Mouse (Mus musculus): ENCODE data around the gene Ltb. TPM values are rescaled to one million over a fixed set of nuclear protein-coding genes. Genes with fewer than 3 reads are reported as not detected.

Ltb gene
- polyA plus RNA-seq, 1 experiment from 2014 or later: 1.5 TPM

GRCm38 (mm10) chr17:35239700-35240099, 45.5 kb downstream of the Ltb start:
- no peak overlapping the region for H3K4me2 ChIP-seq (ENCODE audit: low read length)
- H3K4me1 ChIP-seq (replicated peaks; ENCODE audit: control insufficient read depth, insufficient read depth, low read length): peaks cover 31% of the 10 kb centered on the region
- H3K9me3 ChIP-seq (ENCODE audit: control insufficient read depth, low read length): no peaks in the 10 kb centered on the region
- peaks cover 15% of the 10 kb centered on the region for H3K36me3 ChIP-seq (ENCODE audit: control insufficient read depth, insufficient read depth, low read length)
- H3K9ac ChIP-seq (ENCODE audit: low read length): no peak overlapping the region
- DNase-seq (ENCODE audit: low spot score) (no peak), ATAC-seq (replicated peaks; ENCODE audit: low FRiP score, low TSS enrichment, low read depth) (no peak)
- peak overlapping the region; percentile 99; the same call in 1 of the 2 replicates for H3K27ac ChIP-seq (ENCODE audit: low read depth)
- 77% methylated on average over 5 of the region's 5 CpGs for WGBS
- H3K4me3 ChIP-seq (ENCODE audit: low read depth, low read length): no peak overlapping the region
- no peaks in the 10 kb centered on the region for H3K27me3 ChIP-seq (replicated peaks; ENCODE audit: control insufficient read depth, insufficient read depth, low read length)

- peak; percentile 0; the same call in 1 of the 2 replicates for ATAC-seq (replicated peaks; ENCODE audit: low FRiP score, low TSS enrichment, low read depth)
- H3K27ac ChIP-seq (ENCODE audit: low read depth): peak overlapping the region; percentile 99
- peak overlapping the region; percentile 87 for H3K4me2 ChIP-seq (ENCODE audit: low read length)
- no peaks in the 10 kb centered on the region for H3K9me3 ChIP-seq (ENCODE audit: control insufficient read depth, low read length)
- H3K36me3 ChIP-seq (ENCODE audit: control insufficient read depth, insufficient read depth, low read length): peaks cover 25% of the 10 kb centered on the region
- H3K4me1 ChIP-seq (replicated peaks; ENCODE audit: control insufficient read depth, insufficient read depth, low read length): peaks cover 39% of the 10 kb centered on the region
- H3K4me3 ChIP-seq (ENCODE audit: low read depth, low read length): peak overlapping the region; percentile 86
- peak overlapping the region; percentile 99 for H3K9ac ChIP-seq (ENCODE audit: low read length)
- WGBS: 24% methylated on average over 12 of the region's 12 CpGs
- DNase-seq (ENCODE audit: low spot score): no peak
- H3K27me3 ChIP-seq (replicated peaks; ENCODE audit: control insufficient read depth, insufficient read depth, low read length): no peaks in the 10 kb centered on the region
Measured at GRCm38 (mm10) chr17:35240384-35241304, 46.4 kb downstream of the Ltb start.

- Histone ChIP-seq H3K4me2 (ENCODE audit: low read length) (peak within 1 kb of the TSS; percentile 87), H3K27me3 (replicated peaks; ENCODE audit: control insufficient read depth, insufficient read depth, low read length) (no peaks in the 10 kb centered on the region), H3K36me3 (ENCODE audit: control insufficient read depth, insufficient read depth, low read length) (peaks cover 33% of the 10 kb centered on the region), H3K27ac (ENCODE audit: low read depth) (peak within 1 kb of the TSS; percentile 99), H3K9me3 (ENCODE audit: control insufficient read depth, low read length) (no peaks in the 10 kb centered on the region), H3K4me1 (replicated peaks; ENCODE audit: control insufficient read depth, insufficient read depth, low read length) (peaks cover 43% of the 10 kb centered on the region), H3K9ac (ENCODE audit: low read length) (peak within 1 kb of the TSS; percentile 99), H3K4me3 (ENCODE audit: low read depth, low read length) (peak within 1 kb of the TSS; percentile 86)
- DNase-seq (ENCODE audit: low spot score): peak; percentile 99
- under 1% methylated on average over 69 of the region's 69 CpGs for WGBS
- ATAC-seq (replicated peaks; ENCODE audit: low FRiP score, low TSS enrichment, low read depth): peak; percentile 91
Measured at GRCm38 (mm10) chr17:35241305-35242014, 47.2 kb downstream of the Ltb start, which contains the start of gene Ddx39b. Ddx39b (plus strand) TSS chr17:35241746.

- no peaks in the 10 kb centered on the region for H3K9me3 ChIP-seq (ENCODE audit: control insufficient read depth, low read length)
- peak overlapping the region; percentile 87 for H3K4me2 ChIP-seq (ENCODE audit: low read length)
- H3K4me3 ChIP-seq (ENCODE audit: low read depth, low read length): peak overlapping the region; percentile 86
- H3K4me1 ChIP-seq (replicated peaks; ENCODE audit: control insufficient read depth, insufficient read depth, low read length): peaks cover 41% of the 10 kb centered on the region
- H3K27me3 ChIP-seq (replicated peaks; ENCODE audit: control insufficient read depth, insufficient read depth, low read length): no peaks in the 10 kb centered on the region
- ATAC-seq (replicated peaks; ENCODE audit: low FRiP score, low TSS enrichment, low read depth) (peak; percentile 60), DNase-seq (ENCODE audit: low spot score) (peak; percentile 96)
- peak overlapping the region; percentile 99 for H3K9ac ChIP-seq (ENCODE audit: low read length)
- peaks cover 41% of the 10 kb centered on the region for H3K36me3 ChIP-seq (ENCODE audit: control insufficient read depth, insufficient read depth, low read length)
- peak overlapping the region; percentile 99 for H3K27ac ChIP-seq (ENCODE audit: low read depth)
- under 1% methylated on average over 55 of the region's 55 CpGs for WGBS
Measured at GRCm38 (mm10) chr17:35242015-35242941, 48.0 kb downstream of the Ltb start.

GRCm38 (mm10) chr17:35243086-35243485, 48.8 kb downstream of the Ltb start:
- Histone ChIP-seq H3K4me2 (ENCODE audit: low read length) (peak overlapping the region; percentile 87), H3K36me3 (ENCODE audit: control insufficient read depth, insufficient read depth, low read length) (peaks cover 49% of the 10 kb centered on the region), H3K4me1 (replicated peaks; ENCODE audit: control insufficient read depth, insufficient read depth, low read length) (peaks cover 41% of the 10 kb centered on the region), H3K9ac (ENCODE audit: low read length) (peak overlapping the region; percentile 99), H3K27ac (ENCODE audit: low read depth) (peak overlapping the region; percentile 99), H3K27me3 (replicated peaks; ENCODE audit: control insufficient read depth, insufficient read depth, low read length) (no peaks in the 10 kb centered on the region), H3K9me3 (ENCODE audit: control insufficient read depth, low read length) (no peaks in the 10 kb centered on the region), H3K4me3 (ENCODE audit: low read depth, low read length) (peak overlapping the region; percentile 86)
- ATAC-seq (replicated peaks; ENCODE audit: low FRiP score, low TSS enrichment, low read depth) (no peak), DNase-seq (ENCODE audit: low spot score) (peak; percentile 74)
- WGBS: 4% methylated on average over 16 of the region's 16 CpGs

- Histone ChIP-seq H3K27me3 (replicated peaks; ENCODE audit: control insufficient read depth, insufficient read depth, low read length) (no peaks in the 10 kb centered on the region), H3K9ac (ENCODE audit: low read length) (peak overlapping the region; percentile 99; the same call in 1 of the 2 replicates), H3K4me1 (replicated peaks; ENCODE audit: control insufficient read depth, insufficient read depth, low read length) (peaks cover 41% of the 10 kb centered on the region), H3K36me3 (ENCODE audit: control insufficient read depth, insufficient read depth, low read length) (peaks cover 68% of the 10 kb centered on the region), H3K4me2 (ENCODE audit: low read length) (peak overlapping the region; percentile 87), H3K9me3 (ENCODE audit: control insufficient read depth, low read length) (no peaks in the 10 kb centered on the region), H3K27ac (ENCODE audit: low read depth) (no peak overlapping the region), H3K4me3 (ENCODE audit: low read depth, low read length) (peak overlapping the region; percentile 86; the same call in 1 of the 2 replicates)
- WGBS: 78% methylated on average over 2 of the region's 2 CpGs
- no peak for DNase-seq (ENCODE audit: low spot score)
- no peak for ATAC-seq (replicated peaks; ENCODE audit: low FRiP score, low TSS enrichment, low read depth)
Measured at GRCm38 (mm10) chr17:35244999-35245398, 50.8 kb downstream of the Ltb start.
